In the genomic region with DNA sequence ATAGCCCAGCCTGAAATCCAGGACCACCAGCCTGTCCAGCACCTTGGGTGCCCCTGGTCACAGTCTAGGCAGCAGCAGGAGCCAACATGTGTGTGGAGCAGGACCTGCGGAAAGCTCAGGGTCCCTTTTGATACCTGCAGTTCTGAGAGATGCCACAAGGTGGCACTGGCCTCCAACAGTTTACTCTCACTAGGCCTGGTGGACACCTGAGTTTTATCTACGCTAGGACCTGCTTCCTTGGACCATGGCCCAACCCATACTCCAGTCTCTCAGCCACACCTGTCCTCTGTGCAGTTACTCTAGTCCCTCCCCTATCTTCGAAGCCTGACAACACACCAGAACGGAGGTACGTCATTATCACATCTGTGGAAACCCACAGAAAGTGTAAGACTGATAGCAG, we compare ENCODE assay signal across 8 mouse cellular contexts. TPM values are rescaled to one million over a fixed set of nuclear protein-coding genes. Genes with fewer than 3 reads are reported as not detected.
DNase-seq lines count a peak whose midpoint lies in the region; ATAC-seq and TF ChIP-seq lines count a peak whose summit lies in the region.

No protein-coding gene starts in this region.

- peak; percentile 97 for TF ChIP-seq CTCF in cortical plate, adult 2 months (IDR thresholded peaks at IDR 0.05; ENCODE audit: extremely low read depth, insufficient read depth, low read length)

- no peak overlapping the region for H3K4me3 ChIP-seq in cortical plate, adult 2 months (ENCODE audit: insufficient read depth, low read length)
- no peak overlapping the region for H3K4me3 ChIP-seq in kidney, embryonic 14.5 days (ENCODE audit: low read length)
- H3K4me3 ChIP-seq in limb, embryonic 14.5 days (replicated peaks; ENCODE audit: low read length) = no peak overlapping the region
- no peak overlapping the region for H3K4me3 ChIP-seq in stomach, embryonic 14.5 days (ENCODE audit: low read depth, low read length)

- WGBS in kidney, embryonic 14.5 days = 52% methylated on average over 5 of the region's 5 CpGs
- WGBS in limb, embryonic 14.5 days = 44% methylated on average over 5 of the region's 5 CpGs
- WGBS in stomach, embryonic 14.5 days = 40% methylated on average over 5 of the region's 5 CpGs

- no peak overlapping the region for H3K9ac ChIP-seq in kidney, embryonic 14.5 days (ENCODE audit: low read depth, low read length)
- no peak overlapping the region for H3K9ac ChIP-seq in limb, embryonic 14.5 days (ENCODE audit: low read depth, low read length, severe bottlenecking)
- H3K9ac ChIP-seq in stomach, embryonic 14.5 days (replicated peaks; ENCODE audit: low read depth, low read length) = no peak overlapping the region

- H3K27me3 ChIP-seq in kidney, embryonic 14.5 days (ENCODE audit: control insufficient read depth, insufficient read depth, low read length) = no peaks in the 10 kb centered on the region
- H3K27me3 ChIP-seq in limb, embryonic 14.5 days (ENCODE audit: control insufficient read depth, insufficient read depth, low read length) = no peaks in the 10 kb centered on the region
- H3K27me3 ChIP-seq in stomach, embryonic 14.5 days (ENCODE audit: control insufficient read depth, insufficient read depth, low read length) = no peaks in the 10 kb centered on the region

- intact Hi-C loops in gastrocnemius, postnatal 14 days (cut with DNase I; ENCODE audit: low total_unique reads) = no loop called here

- H3K36me3 ChIP-seq in kidney, embryonic 14.5 days (ENCODE audit: control insufficient read depth, insufficient read depth, low read length) = no peaks in the 10 kb centered on the region
- no peaks in the 10 kb centered on the region for H3K36me3 ChIP-seq in limb, embryonic 14.5 days (ENCODE audit: control insufficient read depth, insufficient read depth, low read length)
- H3K36me3 ChIP-seq in stomach, embryonic 14.5 days (ENCODE audit: control insufficient read depth, insufficient read depth, low read length) = no peaks in the 10 kb centered on the region

- no peak overlapping the region for H3K27ac ChIP-seq in cortical plate, adult 2 months (ENCODE audit: insufficient read depth, low read length)
- no peak overlapping the region for H3K27ac ChIP-seq in kidney, embryonic 14.5 days (ENCODE audit: low read depth, low read length)
- H3K27ac ChIP-seq in limb, embryonic 14.5 days (replicated peaks; ENCODE audit: low read depth, low read length) = no peak overlapping the region
- no peak overlapping the region for H3K27ac ChIP-seq in stomach, embryonic 14.5 days (ENCODE audit: low read length)

- ATAC-seq in kidney, embryonic 14.5 days (ENCODE audit: low FRiP score, low TSS enrichment) = peak; percentile 43
- ATAC-seq in limb, embryonic 14.5 days (ENCODE audit: low FRiP score, low read depth) = peak; percentile 44; the same call in 1 of the 2 replicates
- ATAC-seq in stomach, embryonic 14.5 days (ENCODE audit: insufficient number of reproducible peaks, insufficient read depth, low FRiP score, low read depth) = peak; percentile 56; the same call in 1 of the 2 replicates

- peak; percentile 56 for DNase-seq in ovary, postnatal 10 days (ENCODE audit: low spot score)
- no peak for DNase-seq in ovary, adult 18-20 months (ENCODE audit: low spot score)
- peak; percentile 45 for DNase-seq in gastrocnemius, postnatal 14 days
- peak; percentile 76 for DNase-seq in limb, embryonic 14.5 days (ENCODE audit: low spot score)
- DNase-seq in naive thymus-derived CD4-positive, alpha-beta T cell, adult 2 months (ENCODE audit: low read depth) = peak; percentile 76

- H3K4me1 ChIP-seq in cortical plate, adult 2 months (ENCODE audit: control insufficient read depth, insufficient read depth, low read length) = no peaks in the 10 kb centered on the region
- no peaks in the 10 kb centered on the region for H3K4me1 ChIP-seq in kidney, embryonic 14.5 days (ENCODE audit: control insufficient read depth, insufficient read depth, low read length)
- no peaks in the 10 kb centered on the region for H3K4me1 ChIP-seq in limb, embryonic 14.5 days (ENCODE audit: control insufficient read depth, insufficient read depth, low read length)
- no peaks in the 10 kb centered on the region for H3K4me1 ChIP-seq in stomach, embryonic 14.5 days (ENCODE audit: control insufficient read depth, insufficient read depth, low read length)

- TF ChIP-seq POLR2A in cortical plate, adult 2 months (IDR thresholded peaks at IDR 0.05; ENCODE audit: extremely low read depth, insufficient read depth, low read length) = no peak
- TF ChIP-seq POLR2A in limb, embryonic 14.5 days (IDR thresholded peaks at IDR 0.05; ENCODE audit: borderline replicate concordance, extremely low read depth, insufficient read depth, insufficient read length) = 0 out of 2 replicates have a peak, but pooled peaks have one; percentile 14

- H3K9me3 ChIP-seq in kidney, embryonic 14.5 days (ENCODE audit: control insufficient read depth, low read length) = no peaks in the 10 kb centered on the region
- H3K9me3 ChIP-seq in limb, embryonic 14.5 days (ENCODE audit: control insufficient read depth, low read length) = no peaks in the 10 kb centered on the region
- no peaks in the 10 kb centered on the region for H3K9me3 ChIP-seq in stomach, embryonic 14.5 days (ENCODE audit: control insufficient read depth, low read depth, low read length)

- H3K4me2 ChIP-seq in kidney, embryonic 14.5 days (replicated peaks; ENCODE audit: low read depth, low read length) = no peak overlapping the region
- no peak overlapping the region for H3K4me2 ChIP-seq in limb, embryonic 14.5 days (replicated peaks; ENCODE audit: low read depth, low read length, severe bottlenecking)
- H3K4me2 ChIP-seq in stomach, embryonic 14.5 days (replicated peaks; ENCODE audit: low read depth, low read length) = no peak overlapping the region

RNA-seq across cellular contexts. Expression of gene Sohlh1, which starts 10.8 kb away (rescaled TPM):
- 0.08 TPM in 1 of 2 replicates, not detected in the other for polyA plus RNA-seq in cortical plate, adult 2 months (2012; rRNA removed)
- not detected for total RNA-seq in gastrocnemius, postnatal 14 days (2021)
- not detected in 2 replicates for polyA plus RNA-seq in kidney, embryonic 14.5 days (2014; fragmentation: Nextera tagmentation; extraction: Ambion mirVana)
- 0.18 and 0.28 TPM in 2 replicates for polyA plus RNA-seq in limb, embryonic 14.5 days (2012; rRNA removed)
- polyA plus RNA-seq in limb, embryonic 14.5 days (2014; fragmentation: Nextera tagmentation; extraction: Ambion mirVana) = 0.14 and 0.46 TPM in 2 replicates
- polyA plus RNA-seq in stomach, embryonic 14.5 days (2014; fragmentation: Nextera tagmentation; extraction: Ambion mirVana) = not detected in 2 replicates

RNA-seq across cellular contexts. Expression of gene Lcn9, which starts 13.3 kb away (rescaled TPM):
- polyA plus RNA-seq in cortical plate, adult 2 months (2012; rRNA removed) = not detected in 2 replicates
- total RNA-seq in gastrocnemius, postnatal 14 days (2021) = not detected
- not detected in 2 replicates for polyA plus RNA-seq in kidney, embryonic 14.5 days (2014; fragmentation: Nextera tagmentation; extraction: Ambion mirVana)
- polyA plus RNA-seq in limb, embryonic 14.5 days (2012; rRNA removed) = 0.12 TPM in 1 of 2 replicates, not detected in the other
- not detected in 2 replicates for polyA plus RNA-seq in limb, embryonic 14.5 days (2014; fragmentation: Nextera tagmentation; extraction: Ambion mirVana)
- not detected in 2 replicates for polyA plus RNA-seq in stomach, embryonic 14.5 days (2014; fragmentation: Nextera tagmentation; extraction: Ambion mirVana)

RNA-seq across cellular contexts. Expression of gene Glt6d1, which starts 20.6 kb away (rescaled TPM):
- polyA plus RNA-seq in cortical plate, adult 2 months (2012; rRNA removed) = not detected in 2 replicates
- not detected for total RNA-seq in gastrocnemius, postnatal 14 days (2021)
- polyA plus RNA-seq in kidney, embryonic 14.5 days (2014; fragmentation: Nextera tagmentation; extraction: Ambion mirVana) = not detected in 2 replicates
- polyA plus RNA-seq in limb, embryonic 14.5 days (2012; rRNA removed) = not detected in 2 replicates
- not detected in 2 replicates for polyA plus RNA-seq in limb, embryonic 14.5 days (2014; fragmentation: Nextera tagmentation; extraction: Ambion mirVana)
- not detected in 2 replicates for polyA plus RNA-seq in stomach, embryonic 14.5 days (2014; fragmentation: Nextera tagmentation; extraction: Ambion mirVana)

RNA-seq across cellular contexts. Expression of gene Kcnt1, which starts 27.2 kb away (rescaled TPM):
- 191 and 197 TPM in 2 replicates for polyA plus RNA-seq in cortical plate, adult 2 months (2012; rRNA removed)
- under 1 TPM; 0.23 to 0.84 TPM for total RNA-seq in gastrocnemius, postnatal 14 days (2021)
- 0.07 and 0.67 TPM in 2 replicates for polyA plus RNA-seq in kidney, embryonic 14.5 days (2014; fragmentation: Nextera tagmentation; extraction: Ambion mirVana)
- polyA plus RNA-seq in limb, embryonic 14.5 days (2012; rRNA removed) = 2.7 and 3.2 TPM in 2 replicates
- 0.08 and 0.15 TPM in 2 replicates for polyA plus RNA-seq in limb, embryonic 14.5 days (2014; fragmentation: Nextera tagmentation; extraction: Ambion mirVana)
- polyA plus RNA-seq in stomach, embryonic 14.5 days (2014; fragmentation: Nextera tagmentation; extraction: Ambion mirVana) = 0.59 and 0.80 TPM in 2 replicates

RNA-seq across cellular contexts. Expression of gene Gm13539, which starts 54.2 kb away (rescaled TPM):
- not detected in 2 replicates for polyA plus RNA-seq in cortical plate, adult 2 months (2012; rRNA removed)
- total RNA-seq in gastrocnemius, postnatal 14 days (2021) = not detected
- polyA plus RNA-seq in kidney, embryonic 14.5 days (2014; fragmentation: Nextera tagmentation; extraction: Ambion mirVana) = not detected in 2 replicates
- not detected in 2 replicates for polyA plus RNA-seq in limb, embryonic 14.5 days (2012; rRNA removed)
- polyA plus RNA-seq in limb, embryonic 14.5 days (2014; fragmentation: Nextera tagmentation; extraction: Ambion mirVana) = not detected in 2 replicates
- polyA plus RNA-seq in stomach, embryonic 14.5 days (2014; fragmentation: Nextera tagmentation; extraction: Ambion mirVana) = not detected in 2 replicates
